Mouse (Mus musculus) left cerebral cortex, adult 8-10 months (tissue): ENCODE results near the gene Pecam1. TPM values are rescaled to one million over a fixed set of nuclear protein-coding genes. Genes with fewer than 3 reads are reported as not detected.
"Not testable (repeated sequence)": the region's sequence is repeated elsewhere in the genome, so short reads cannot be mapped to it uniquely, and the experiment has no call there.

ENCODE experiments used
- DNase-seq, 2 experiments: peaks; one replicate each; pipeline ENCODE4 v3.0.0; 2022; ENCODE audit warnings: low spot score in 2 of 2
- total RNA-seq, 4 experiments: library from RNA; stranded (reverse); gene quantifications; 2 replicates each; pipeline ENCODE4 v1.2.4; 2022

Pecam1 gene
- total RNA-seq, 4 experiments from 2014 or later = 17.3 to 20.2 (median 17.7) TPM

DNA sequence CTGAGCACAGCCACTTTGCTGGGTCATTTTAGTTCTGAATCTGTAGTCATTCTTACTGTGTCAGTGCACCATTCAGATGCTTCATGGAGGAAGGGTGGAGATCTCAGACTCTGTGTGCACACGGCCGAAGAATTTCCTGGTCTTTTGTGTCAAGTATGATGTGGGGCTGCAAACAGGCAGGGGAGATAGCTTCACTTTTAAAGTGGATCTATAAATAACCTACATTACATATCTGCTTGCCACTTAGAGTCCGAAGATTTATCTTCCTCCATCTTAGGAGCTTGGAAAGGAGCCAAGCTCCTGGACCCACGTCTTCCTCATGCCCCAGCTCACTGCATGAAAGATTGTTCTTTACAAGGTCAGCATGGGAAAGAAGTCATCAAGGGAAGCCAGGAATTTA lies 19.7 kb downstream of the Pecam1 start:
- no peak for DNase-seq

DNA sequence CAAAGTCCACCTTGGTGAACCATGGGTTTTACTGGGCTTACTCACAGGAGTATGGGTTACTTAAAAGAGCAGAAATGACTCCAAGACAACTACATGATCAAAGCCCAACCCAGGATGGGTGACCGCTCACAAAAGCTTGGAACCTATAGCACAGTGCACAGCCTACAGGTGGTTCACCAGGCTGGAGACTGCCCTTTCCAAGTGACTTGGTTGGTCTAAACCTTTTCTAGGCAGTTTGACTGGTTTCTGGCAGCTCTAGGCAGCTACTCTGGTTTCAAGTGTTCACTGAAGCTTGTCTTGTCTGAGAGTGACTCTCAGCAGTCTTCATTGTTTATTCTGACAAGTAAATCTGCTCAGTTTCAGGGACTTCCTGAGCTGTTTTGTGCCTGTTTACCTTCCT lies 20.8 kb downstream of the Pecam1 start:
- DNase-seq = no peak

- DNase-seq = no peak
Observed at GRCm38 (mm10) chr11:106728402-106729366, 21.7 kb downstream of the Pecam1 start.

- no peak for DNase-seq
Observed at GRCm38 (mm10) chr11:106727967-106728366, 22.5 kb downstream of the Pecam1 start.

GRCm38 (mm10) chr11:106724916-106725235 lies 25.6 kb downstream of the Pecam1 start:
- DNase-seq = not testable (repeated sequence)

DNA sequence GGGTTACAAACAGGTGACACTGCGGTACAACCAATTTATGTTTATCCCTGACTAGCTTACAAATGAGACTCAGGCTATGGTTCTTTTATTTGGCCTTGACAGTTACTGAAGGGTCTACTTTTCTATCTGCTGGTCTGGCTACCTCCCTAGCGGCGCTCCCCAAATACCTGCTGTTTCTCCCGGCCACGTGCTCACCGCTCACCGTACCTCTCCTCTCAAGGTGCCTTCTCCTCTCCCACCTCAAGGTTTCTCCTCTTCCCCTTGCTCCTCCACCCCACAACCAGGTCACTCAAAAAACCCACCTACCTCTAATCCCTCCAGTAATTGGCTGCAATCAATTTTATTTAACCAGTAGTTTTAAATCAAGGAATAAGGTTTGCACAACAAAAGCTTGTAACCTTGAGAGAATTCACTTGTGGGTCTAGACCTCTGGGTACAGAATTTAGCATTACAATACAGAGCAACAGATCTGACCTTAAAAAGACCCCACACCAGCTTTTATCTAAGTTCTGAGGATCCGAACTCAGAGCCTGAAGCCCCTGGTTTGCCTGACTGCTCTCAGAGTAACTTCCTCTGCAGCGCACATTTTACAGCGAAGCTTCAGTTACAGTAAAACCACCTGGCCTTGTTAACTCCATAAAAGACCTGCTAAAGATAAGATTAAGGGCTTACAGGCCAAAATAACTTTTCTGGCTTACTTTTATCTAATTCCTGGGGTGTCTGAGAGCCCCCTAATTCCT lies 26.1 kb downstream of the Pecam1 start:
- no peak for DNase-seq

DNA sequence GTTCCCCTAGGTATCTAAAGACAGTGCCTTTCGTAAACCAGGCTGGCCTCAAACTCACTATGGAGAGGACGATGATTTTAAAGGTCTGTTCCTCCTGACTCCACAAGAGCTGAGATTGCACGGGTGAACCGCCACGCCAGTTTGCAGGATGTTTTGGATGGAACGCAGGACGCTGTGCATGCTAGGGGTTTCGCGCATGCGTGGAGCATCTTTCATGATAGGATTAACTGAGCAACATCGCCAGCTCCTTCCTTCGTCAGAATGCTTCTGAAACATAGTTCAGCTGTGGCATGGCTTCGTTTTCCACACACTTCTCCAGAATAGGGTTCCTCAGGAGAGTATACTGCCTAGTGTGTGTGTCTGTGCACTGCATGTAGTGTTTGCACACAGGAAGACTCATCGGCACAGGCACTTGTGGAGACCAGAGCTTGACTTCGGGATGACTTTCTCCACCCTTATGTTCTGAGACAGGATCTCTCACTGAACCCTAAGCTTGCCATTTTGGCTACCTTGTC lies 26.8 kb downstream of the Pecam1 start:
- DNase-seq = no peak

DNA sequence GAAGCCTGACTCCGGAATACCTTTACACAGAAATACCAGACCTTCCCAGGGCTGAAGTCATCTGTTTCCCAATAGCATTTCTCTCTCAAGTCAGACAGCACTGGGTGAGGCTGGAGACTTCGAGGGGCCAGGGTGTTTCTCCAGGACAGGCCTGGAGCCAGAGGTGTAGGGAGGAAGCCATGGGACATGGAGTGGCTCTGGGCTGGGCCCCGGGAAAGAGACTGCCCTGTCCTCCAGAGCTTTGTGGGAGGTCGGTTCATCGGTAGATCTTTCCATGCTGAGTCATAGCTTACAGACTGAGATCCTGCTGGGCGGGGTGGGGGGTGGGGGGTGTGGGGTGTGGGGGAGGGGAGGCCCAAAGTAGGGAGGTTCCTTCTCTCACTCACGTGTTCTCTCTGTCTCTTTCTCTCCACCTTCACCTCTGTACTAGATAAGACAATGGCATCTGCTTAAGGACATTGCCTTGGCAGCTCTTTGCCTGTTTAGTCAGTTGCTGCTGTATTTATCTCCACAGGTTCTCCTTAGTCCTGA lies 27.5 kb downstream of the Pecam1 start:
- DNase-seq = no peak

- no peak for DNase-seq
Observed at GRCm38 (mm10) chr11:106720379-106720778, 30.0 kb downstream of the Pecam1 start.

- DNase-seq = no peak
Observed at GRCm38 (mm10) chr11:106716568-106716967, 33.9 kb downstream of the Pecam1 start.

DNA sequence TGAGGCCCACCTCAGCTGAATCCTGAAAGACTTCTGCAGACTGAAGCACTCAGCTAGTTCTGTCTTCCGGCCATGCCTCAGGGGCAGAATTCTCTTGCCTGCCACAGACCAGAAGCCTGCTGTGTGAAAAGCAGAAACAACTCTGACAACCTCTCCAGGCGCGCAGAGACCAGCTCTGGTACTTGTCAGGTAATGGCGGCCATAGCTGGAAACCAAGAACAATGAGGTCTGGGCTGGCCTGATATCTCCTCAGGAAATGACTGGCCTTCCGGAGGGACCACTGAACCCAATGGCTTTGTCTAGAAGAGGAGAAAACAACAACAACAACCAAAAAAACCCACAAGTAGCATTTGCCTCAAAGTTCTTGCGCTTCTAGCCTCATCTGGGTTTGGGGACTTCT lies 35.4 kb downstream of the Pecam1 start:
- DNase-seq = no peak

GRCm38 (mm10) chr11:106710789-106711188 lies 39.6 kb downstream of the Pecam1 start:
- DNase-seq = no peak

GRCm38 (mm10) chr11:106709227-106709985 lies 41.0 kb downstream of the Pecam1 start:
- no peak for DNase-seq

- no peak for DNase-seq
Observed at GRCm38 (mm10) chr11:106707866-106708265, 42.6 kb downstream of the Pecam1 start.

GRCm38 (mm10) chr11:106707085-106707484 lies 43.3 kb downstream of the Pecam1 start:
- DNase-seq = no peak

GRCm38 (mm10) chr11:106706212-106706611 lies 44.2 kb downstream of the Pecam1 start:
- no peak for DNase-seq

- no peak for DNase-seq
Observed at GRCm38 (mm10) chr11:106704399-106705111, 45.9 kb downstream of the Pecam1 start.

DNA sequence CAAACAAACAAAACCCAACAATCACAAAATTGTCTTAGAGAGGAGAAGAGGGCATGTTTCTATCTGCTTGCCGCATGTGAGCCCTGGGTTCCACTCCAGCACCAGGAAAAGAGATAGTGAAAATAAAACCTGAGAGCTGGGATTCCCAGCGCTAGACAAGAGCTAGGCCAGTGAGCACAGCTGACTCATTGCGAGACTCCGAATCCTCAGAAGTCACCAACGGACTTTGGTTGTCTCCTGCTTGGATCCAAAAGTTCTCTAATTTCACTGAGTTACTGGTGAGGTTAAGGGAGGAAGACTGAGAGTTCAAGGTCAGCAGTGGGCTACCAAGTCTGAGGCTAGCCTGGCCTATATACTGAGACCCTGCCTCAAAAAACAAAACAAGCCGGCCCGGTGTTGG lies 46.5 kb downstream of the Pecam1 start:
- DNase-seq = no peak

DNA sequence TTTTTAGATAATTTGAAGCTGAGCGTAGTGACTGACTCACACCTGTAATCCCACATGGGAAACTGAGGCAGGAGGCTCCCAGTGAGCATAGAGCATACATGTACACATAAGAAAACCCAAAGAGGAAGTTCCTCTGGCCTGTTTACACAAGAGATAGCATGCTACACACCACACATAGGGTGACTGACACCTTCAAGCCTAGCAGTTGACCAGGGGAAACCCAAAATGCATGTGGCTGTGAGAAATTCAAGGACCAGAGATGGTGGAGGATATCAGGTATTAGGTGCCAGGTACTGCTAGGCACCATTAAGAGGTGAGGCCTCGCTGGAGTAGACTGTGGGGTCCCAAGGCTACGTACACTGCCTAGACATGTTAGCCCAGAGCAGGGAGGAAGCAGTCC lies 47.8 kb downstream of the Pecam1 start:
- no peak for DNase-seq

- no peak for DNase-seq
Observed at GRCm38 (mm10) chr11:106701589-106701988, 48.8 kb downstream of the Pecam1 start.

GRCm38 (mm10) chr11:106699083-106699482 lies 51.3 kb downstream of the Pecam1 start:
- DNase-seq = no peak
